Mouse (Mus musculus): ENCODE measurements around the gene Leo1. TPM values are rescaled to one million over a fixed set of nuclear protein-coding genes. Genes with fewer than 3 reads are reported as not detected.

Leo1 gene
- total and polyA plus RNA-seq, 3 experiments, result 43.1 to 60.7 (median 49.9) TPM

- H3K4me3 ChIP-seq (replicated peaks in 1 of 3; ENCODE audit: low read depth in 2 of 3, low read length in 2 of 3, poor library complexity in 1 of 3), result peak overlapping the region in 1 of 3 experiments; percentile 19
- peak overlapping the region; percentile 14; the same call in 1 of the 2 replicates for H3K4me2 ChIP-seq (ENCODE audit: insufficient read depth, low read depth, poor library complexity, severe bottlenecking)
- peak overlapping the region; percentile 15; the same call in 1 of the 2 replicates for H3K9ac ChIP-seq (ENCODE audit: insufficient read depth, low read depth)
- peak; percentile 93 for DNase-seq (ENCODE audit: extremely low read depth)
- peaks cover 12 to 57% of the 10 kb centered on the region in 2 experiments for H3K4me1 ChIP-seq (ENCODE audit: control insufficient read depth in 1 of 2, insufficient read depth in 2 of 2)
- H3K9me3 ChIP-seq (replicated peaks; ENCODE audit: low read length), result no peaks in the 10 kb centered on the region
- H3K27me3 ChIP-seq (replicated peaks), result no peaks in the 10 kb centered on the region
- peak overlapping the region; percentile 74 for H3K27ac ChIP-seq (ENCODE audit: insufficient read depth, low read depth)
- in situ Hi-C loops (cut with MboI; ENCODE audit: low pct_ligation_motif_present, low pct_unique_long_range_greater_than_20kb, low sequenced_read_pairs) (loop anchor here (10.0 kb wide), 1 partner anchor 119 kb away; no protein-coding TSS in a partner anchor), dilution Hi-C loops (cut with MboI; ENCODE audit: extremely low pct_ligation_motif_present, extremely low pct_unique_long_range_greater_than_20kb, low sequenced_read_pairs) (no loop called here)
- H3K36me3 ChIP-seq (replicated peaks in 1 of 2; ENCODE audit: control insufficient read depth in 1 of 2, insufficient read depth in 1 of 2, low read length in 1 of 2), result no peaks in the 10 kb centered on the region
- TF ChIP-seq ZNF384 (IDR thresholded peaks at IDR 0.05; ENCODE audit: low read depth, low read length), result peak; percentile 62
- peak; percentile 85 for TF ChIP-seq EP300 (IDR thresholded peaks at IDR 0.05; ENCODE audit: low read length)
- peak; percentile 68; the same call in 1 of the 2 replicates for TF ChIP-seq CHD2 (IDR thresholded peaks at IDR 0.05; ENCODE audit: low read length)
- 0 out of 2 replicates have a peak, but pooled peaks have one; percentile 54 for TF ChIP-seq MYC (IDR thresholded peaks at IDR 0.05; ENCODE audit: low read depth, low read length)
- peak; percentile 66 for TF ChIP-seq RAD21 (IDR thresholded peaks at IDR 0.05; ENCODE audit: low read depth, low read length)
- TF ChIP-seq IRF4 (IDR thresholded peaks at IDR 0.05; ENCODE audit: low read depth, low read length), result peak; percentile 73
- no peak for TF ChIP-seq USF2 (conservative IDR thresholded peaks at IDR 0.05; ENCODE audit: low read depth, low read length)
- peak; percentile 70 for TF ChIP-seq ELF1 (IDR thresholded peaks at IDR 0.05; ENCODE audit: low read depth, low read length)
- no peak; the same call in 1 of the 2 replicates for TF ChIP-seq E2F4 (IDR thresholded peaks at IDR 0.05; ENCODE audit: insufficient replicate concordance, low read depth, low read length)
- peak; percentile 25; the same call in 1 of the 2 replicates for TF ChIP-seq ZC3H11A (IDR thresholded peaks at IDR 0.05; ENCODE audit: low read depth, low read length)
- TF ChIP-seq JUN (IDR thresholded peaks at IDR 0.05; ENCODE audit: insufficient read depth, low read depth, low read length), result peak; percentile 64
- TF ChIP-seq RCOR1 (conservative IDR thresholded peaks at IDR 0.05; ENCODE audit: low read depth, low read length), result peak; percentile 59
- TF ChIP-seq PAX5 (IDR thresholded peaks at IDR 0.05; ENCODE audit: low read length), result no peak
- peak; percentile 94 for TF ChIP-seq ETS1 (conservative IDR thresholded peaks at IDR 0.05; ENCODE audit: low read depth, low read length)
- peak; percentile 73; the same call in 1 of the 2 replicates for TF ChIP-seq TBP (conservative IDR thresholded peaks at IDR 0.05; ENCODE audit: low read depth, low read length)
- peak; percentile 19; the same call in 1 of the 2 replicates for TF ChIP-seq POLR2A (IDR thresholded peaks at IDR 0.05; ENCODE audit: low read depth, low read length)
- TF ChIP-seq POLR2AphosphoS2 (IDR thresholded peaks at IDR 0.05; ENCODE audit: low read depth, low read length), result no peak
- peak; percentile 85 for TF ChIP-seq BHLHE40 (IDR thresholded peaks at IDR 0.05; ENCODE audit: low read depth, low read length)
- no peak for TF ChIP-seq USF1 (IDR thresholded peaks at IDR 0.05; ENCODE audit: low read depth, low read length)
- peak; percentile 93 for TF ChIP-seq TCF12 (IDR thresholded peaks at IDR 0.05; ENCODE audit: low read depth, low read length)
- peak; percentile 59 for TF ChIP-seq MAX (IDR thresholded peaks at IDR 0.05; ENCODE audit: low read length)
- no peak; the same call in 1 of the 2 replicates for TF ChIP-seq NELFE (IDR thresholded peaks at IDR 0.05; ENCODE audit: low read depth, low read length)
- TF ChIP-seq MAZ (IDR thresholded peaks at IDR 0.05; ENCODE audit: low read depth, low read length), result peak; percentile 65; the same call in 1 of the 2 replicates
- no peak; the same call in 1 of the 2 replicates for TF ChIP-seq ZMIZ1 (IDR thresholded peaks at IDR 0.05; ENCODE audit: low read depth, low read length)
- peak; percentile 25 to 75; a peak in 3 of 4 replicates for TF ChIP-seq CTCF (conservative IDR thresholded peaks at IDR 0.05 in 1 of 2, IDR thresholded peaks at IDR 0.05 in 1 of 2; ENCODE audit: low read depth in 2 of 2, low read length in 2 of 2)
- no peak; the same call in 1 of the 2 replicates for TF ChIP-seq MXI1 (IDR thresholded peaks at IDR 0.05; ENCODE audit: low read depth, low read length)
- peak; percentile 57 for TF ChIP-seq HCFC1 (IDR thresholded peaks at IDR 0.05; ENCODE audit: low read depth, low read length)
- 0 out of 2 replicates have a peak, but pooled peaks have one; percentile 21 for TF ChIP-seq KAT2A (IDR thresholded peaks at IDR 0.05; ENCODE audit: insufficient replicate concordance, low read length)
- TF ChIP-seq CHD1 (IDR thresholded peaks at IDR 0.05; ENCODE audit: low read depth, low read length), result 0 out of 2 replicates have a peak, but pooled peaks have one; percentile 33
- TF ChIP-seq GABPA (IDR thresholded peaks at IDR 0.05; ENCODE audit: insufficient replicate concordance, low read depth, low read length), result no peak
- no peak for TF ChIP-seq NRF1 (IDR thresholded peaks at IDR 0.05; ENCODE audit: low read depth, low read length)
- peak; percentile 87; the same call in 1 of the 2 replicates for TF ChIP-seq MEF2A (IDR thresholded peaks at IDR 0.05; ENCODE audit: borderline replicate concordance, low read depth, low read length)
- TF ChIP-seq ZKSCAN1 (IDR thresholded peaks at IDR 0.05; ENCODE audit: borderline replicate concordance, low read depth, low read length), result no peak
- TF ChIP-seq UBTF (IDR thresholded peaks at IDR 0.05; ENCODE audit: low read depth, low read length), result no peak
- TF ChIP-seq MAFK (IDR thresholded peaks at IDR 0.05; ENCODE audit: insufficient replicate concordance, low read length), result no peak
- TF ChIP-seq JUND (conservative IDR thresholded peaks at IDR 0.05; ENCODE audit: low read depth, low read length), result peak; percentile 74
- TF ChIP-seq SIN3A (IDR thresholded peaks at IDR 0.05; ENCODE audit: low read length), result peak; percentile 89
- peak; percentile 73 for TF ChIP-seq SMC3 (IDR thresholded peaks at IDR 0.05; ENCODE audit: low read depth, low read length)
- no peaks in the 10 kb centered on the region for H3K79me2 ChIP-seq (replicated peaks; ENCODE audit: control insufficient read depth, extremely low read depth, insufficient read depth, poor library complexity, severe bottlenecking)
Measured at GRCm38 (mm10) chr9:75434172-75434793, 7.0 kb upstream of the Leo1 start.
